Mouse (Mus musculus): ENCODE measurements around the gene Rab21. TPM values are rescaled to one million over a fixed set of nuclear protein-coding genes. Genes with fewer than 3 reads are reported as not detected.

Gene Rab21
- polyA plus RNA-seq, 1 experiment = 54.3 TPM

DNA sequence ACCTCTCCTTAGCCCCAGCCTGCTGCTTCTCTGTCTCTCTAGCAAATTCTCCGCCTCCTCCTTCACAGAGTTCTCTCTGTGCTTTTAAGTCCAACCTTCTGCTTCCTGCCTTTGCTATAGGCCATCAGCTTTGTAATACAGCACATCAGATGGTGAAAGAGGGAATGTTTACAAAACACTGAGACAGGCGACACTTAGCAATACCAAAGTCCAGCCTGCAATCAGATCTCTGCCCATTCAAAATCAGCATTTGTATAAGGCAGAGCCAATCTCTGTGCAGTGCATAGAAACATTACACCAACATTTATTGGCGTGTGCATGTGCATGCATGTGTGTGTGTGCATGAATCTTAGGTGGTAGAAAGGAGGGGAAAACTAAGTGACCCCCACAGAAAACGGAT, 77.5 kb downstream of the Rab21 start:
- no peaks in the 10 kb centered on the region for H3K4me1 ChIP-seq (ENCODE audit: control insufficient read depth, insufficient read depth, insufficient read length, low read length)
- H3K4me3 ChIP-seq (ENCODE audit: insufficient read depth, low read depth, low read length) = no peak overlapping the region
- H3K27ac ChIP-seq (replicated peaks; ENCODE audit: low read depth, low read length) = no peak overlapping the region

Other genes starting within 250 kb of the Rab21 start
- gene Tph2, start 130.6 kb downstream of the Rab21 start, polyA plus RNA-seq (2012; ENCODE audit: insufficient read depth, insufficient read length, missing spikeins) = not detected in 2 replicates
- 31.2 and 49.9 TPM in 2 replicates for gene Tbc1d15, start 64.1 kb downstream of the Rab21 start, polyA plus RNA-seq (2012; ENCODE audit: insufficient read depth, insufficient read length, missing spikeins)
- gene Tmem19, start 46.9 kb upstream of the Rab21 start, polyA plus RNA-seq (2012; ENCODE audit: insufficient read depth, insufficient read length, missing spikeins) = 10.9 and 16.0 TPM in 2 replicates
- 10.6 and 12.8 TPM in 2 replicates for gene Thap2, start 68.8 kb upstream of the Rab21 start, polyA plus RNA-seq (2012; ENCODE audit: insufficient read depth, insufficient read length, missing spikeins)
- gene Zfc3h1, start 69.4 kb upstream of the Rab21 start, polyA plus RNA-seq (2012; ENCODE audit: insufficient read depth, insufficient read length, missing spikeins) = 11.6 and 20.8 TPM in 2 replicates